Mouse (Mus musculus): ENCODE data around the gene Zyx. TPM values are rescaled to one million over a fixed set of nuclear protein-coding genes. Genes with fewer than 3 reads are reported as not detected.

The Zyx gene
- 33.1 and 37.6 TPM in 2 replicates for polyA plus RNA-seq (2015; fragmentation: Nextera tagmentation; extraction: Ambion mirVana)

- Histone ChIP-seq H3K9ac (replicated peaks) (peak within 1 kb of the TSS; percentile 76), H3K27me3 (no peaks in the 10 kb centered on the region), H3K9me3 (no peaks in the 10 kb centered on the region), H3K4me2 (replicated peaks) (peak within 1 kb of the TSS; percentile 78), H3K4me1 (peaks cover 30% of the 10 kb centered on the region), H3K36me3 (no peaks in the 10 kb centered on the region), H3K4me3 (peak within 1 kb of the TSS; percentile 89), H3K27ac (replicated peaks) (peak within 1 kb of the TSS; percentile 86)
- WGBS = under 1% methylated on average over 27 of the region's 36 CpGs
- peak; percentile 89 for ATAC-seq (replicated peaks)
Measured at GRCm38 (mm10) chr6:42349426-42350020, at the start of gene Zyx. Zyx (plus strand) TSS chr6:42349630.

DNA sequence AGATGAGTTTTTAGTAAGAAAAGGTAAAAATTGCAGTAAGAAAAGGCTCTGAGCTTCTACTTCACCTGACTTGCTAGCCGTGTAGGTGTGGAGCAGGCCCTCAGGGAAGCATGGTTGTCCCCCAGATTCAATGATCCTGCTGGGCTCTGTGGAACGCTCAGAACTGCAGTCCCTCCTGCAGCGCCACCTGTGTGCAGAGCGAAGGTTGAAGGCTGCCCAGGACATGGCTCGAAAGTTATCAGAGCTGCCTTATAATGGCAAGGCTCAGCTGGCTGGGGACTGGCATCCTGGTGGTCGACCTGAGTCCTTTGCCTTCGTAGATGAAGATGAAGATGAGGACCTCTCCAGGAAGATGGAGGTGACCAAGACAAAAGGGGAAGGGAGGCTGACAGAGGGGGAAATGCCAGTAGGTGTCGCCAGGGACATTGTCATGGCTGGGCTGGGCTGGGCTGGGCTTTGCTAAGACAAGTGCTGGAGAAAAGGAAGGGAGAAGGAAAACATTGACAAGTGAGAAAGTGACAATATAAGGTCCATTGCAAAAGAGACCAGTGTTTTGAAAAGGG, 39.5 kb upstream of the Zyx start:
- H3K4me2 ChIP-seq (replicated peaks) = no peak overlapping the region
- H3K9me3 ChIP-seq = no peaks in the 10 kb centered on the region
- H3K4me1 ChIP-seq = no peaks in the 10 kb centered on the region
- peaks cover 38% of the 10 kb centered on the region for H3K36me3 ChIP-seq
- H3K9ac ChIP-seq (replicated peaks) = no peak overlapping the region
- no peak overlapping the region for H3K4me3 ChIP-seq
- ATAC-seq (replicated peaks) = no peak
- WGBS = 50% methylated on average over 8 of the region's 8 CpGs
- no peak overlapping the region for H3K27ac ChIP-seq (replicated peaks)
- no peaks in the 10 kb centered on the region for H3K27me3 ChIP-seq

GRCm38 (mm10) chr6:42310427-42311053, 38.9 kb upstream of the Zyx start:
- no peak for ATAC-seq (replicated peaks)
- Histone ChIP-seq H3K4me3 (no peak overlapping the region), H3K9ac (replicated peaks) (no peak overlapping the region), H3K27ac (replicated peaks) (no peak overlapping the region), H3K27me3 (no peaks in the 10 kb centered on the region), H3K4me2 (replicated peaks) (no peak overlapping the region), H3K9me3 (no peaks in the 10 kb centered on the region), H3K4me1 (no peaks in the 10 kb centered on the region), H3K36me3 (peaks cover 36% of the 10 kb centered on the region)
- 90% methylated on average over 2 of the region's 2 CpGs for WGBS

- no peak for ATAC-seq (replicated peaks)
- Histone ChIP-seq H3K9ac (replicated peaks) (no peak overlapping the region), H3K36me3 (peaks cover 21% of the 10 kb centered on the region), H3K4me2 (replicated peaks) (no peak overlapping the region), H3K27ac (replicated peaks) (no peak overlapping the region), H3K9me3 (no peaks in the 10 kb centered on the region), H3K4me3 (no peak overlapping the region), H3K27me3 (no peaks in the 10 kb centered on the region), H3K4me1 (peaks cover 13% of the 10 kb centered on the region)
- 90% methylated on average over 4 of the region's 4 CpGs for WGBS
Measured at GRCm38 (mm10) chr6:42318293-42318692, 31.1 kb upstream of the Zyx start.

DNA sequence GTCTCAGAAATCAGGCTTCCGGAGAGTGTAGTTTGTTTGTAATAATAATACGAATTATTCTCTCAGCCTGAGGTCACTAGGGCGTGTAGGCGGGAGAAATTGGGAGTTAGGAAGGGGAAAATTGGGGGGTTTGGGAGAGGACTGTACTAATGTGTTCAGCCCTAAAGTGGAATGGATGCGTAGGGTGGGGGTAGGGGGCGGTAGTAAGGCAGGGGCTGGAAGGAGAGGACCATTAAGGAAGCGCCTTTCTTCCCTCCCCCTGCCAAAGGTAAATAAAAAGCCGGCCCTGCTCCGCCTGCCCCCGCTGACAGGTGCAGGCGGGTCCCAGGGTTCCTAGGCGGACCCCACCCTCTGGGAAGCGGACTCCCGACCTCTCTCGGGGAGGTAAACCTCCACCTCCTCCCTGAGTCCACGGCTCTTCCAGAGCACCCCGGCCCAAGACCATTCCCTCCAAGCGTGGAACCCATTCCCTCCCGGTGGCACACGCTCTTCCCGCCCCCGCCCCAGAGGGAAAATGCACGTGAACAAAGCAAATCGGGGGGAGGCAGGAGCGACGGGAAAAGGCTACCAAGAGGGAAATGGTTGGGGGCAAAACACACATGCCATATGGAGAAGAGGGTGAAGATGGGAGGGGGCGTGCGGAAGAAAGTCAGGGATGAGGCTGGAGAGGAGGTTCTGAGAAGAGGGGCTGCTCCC, 25.9 kb upstream of the Zyx start:
- H3K36me3 ChIP-seq = peaks cover 10% of the 10 kb centered on the region; the same call in 1 of the 2 replicates
- no peaks in the 10 kb centered on the region for H3K27me3 ChIP-seq
- H3K4me2 ChIP-seq (replicated peaks) = peak overlapping the region; percentile 94
- H3K27ac ChIP-seq (replicated peaks) = peak overlapping the region; percentile 86
- peak; percentile 39 for ATAC-seq (replicated peaks)
- H3K4me1 ChIP-seq = peaks cover 20% of the 10 kb centered on the region
- H3K4me3 ChIP-seq = peak overlapping the region; percentile 92
- no peaks in the 10 kb centered on the region for H3K9me3 ChIP-seq
- WGBS = 1% methylated on average over 28 of the region's 28 CpGs
- peak overlapping the region; percentile 80 for H3K9ac ChIP-seq (replicated peaks)

- peak overlapping the region; percentile 94 for H3K4me2 ChIP-seq (replicated peaks)
- peaks cover 20% of the 10 kb centered on the region for H3K4me1 ChIP-seq
- H3K9ac ChIP-seq (replicated peaks) = peak overlapping the region; percentile 80
- no peaks in the 10 kb centered on the region for H3K9me3 ChIP-seq
- H3K27me3 ChIP-seq = no peaks in the 10 kb centered on the region
- peaks cover 6% of the 10 kb centered on the region; the same call in 1 of the 2 replicates for H3K36me3 ChIP-seq
- peak; percentile 77 for ATAC-seq (replicated peaks)
- WGBS = under 1% methylated on average over 27 of the region's 32 CpGs
- peak overlapping the region; percentile 86 for H3K27ac ChIP-seq (replicated peaks)
- H3K4me3 ChIP-seq = peak overlapping the region; percentile 92
Measured at GRCm38 (mm10) chr6:42324067-42324481, 25.4 kb upstream of the Zyx start.

DNA sequence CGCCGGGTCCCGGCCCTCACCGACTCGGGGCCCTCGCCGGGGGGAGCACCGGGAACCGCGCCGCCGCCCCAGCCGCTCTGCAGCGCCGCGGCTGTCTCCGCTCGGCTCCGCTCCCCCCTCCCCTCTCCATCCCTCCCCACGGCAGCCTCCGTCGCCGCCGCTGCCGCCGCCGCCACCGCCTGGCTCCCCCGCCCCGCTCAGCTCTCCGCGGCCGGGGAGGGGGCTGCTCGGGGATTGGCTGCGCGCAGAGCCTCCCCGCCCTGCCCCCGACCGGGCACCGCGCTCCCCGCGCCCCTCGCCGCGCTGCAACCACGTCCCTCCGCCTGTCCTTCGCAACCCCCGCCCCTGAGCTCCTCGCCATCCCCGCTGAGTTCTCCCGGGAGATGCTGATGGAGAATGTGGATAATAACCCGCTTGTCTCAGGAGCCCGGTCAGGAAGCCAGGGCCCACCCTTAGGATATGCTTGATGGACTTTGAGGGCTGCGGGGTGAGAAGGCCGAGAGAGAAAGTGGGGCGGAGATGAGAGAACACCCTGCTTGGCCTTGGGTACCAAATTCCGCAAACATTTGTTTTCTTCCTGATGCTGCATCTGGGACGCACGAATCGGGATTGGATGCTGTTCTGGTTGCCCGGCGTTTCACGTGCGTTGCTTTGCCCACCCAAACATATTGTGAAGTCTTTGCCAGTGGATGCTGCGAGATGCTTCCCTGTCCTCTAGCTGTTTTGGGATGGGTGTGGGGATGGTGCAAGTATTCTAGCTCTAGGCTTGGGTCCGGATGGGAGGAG, 24.8 kb upstream of the Zyx start, which contains the start of gene Fam131b:
Fam131b (minus strand) TSS at position 162 of the 786 bp plus-strand sequence.
- H3K4me3 ChIP-seq = peak within 1 kb of the TSS; percentile 92
- no peaks in the 10 kb centered on the region for H3K27me3 ChIP-seq
- peaks cover 20% of the 10 kb centered on the region for H3K4me1 ChIP-seq
- peaks cover 6% of the 10 kb centered on the region; the same call in 1 of the 2 replicates for H3K36me3 ChIP-seq
- peak within 1 kb of the TSS; percentile 94 for H3K4me2 ChIP-seq (replicated peaks)
- H3K27ac ChIP-seq (replicated peaks) = peak within 1 kb of the TSS; percentile 86
- ATAC-seq (replicated peaks) = peak; percentile 91
- peak within 1 kb of the TSS; percentile 80 for H3K9ac ChIP-seq (replicated peaks)
- no peaks in the 10 kb centered on the region for H3K9me3 ChIP-seq
- WGBS = under 1% methylated on average over 51 of the region's 68 CpGs

- H3K4me2 ChIP-seq (replicated peaks) = peak overlapping the region; percentile 94
- peak overlapping the region; percentile 92 for H3K4me3 ChIP-seq
- 2% methylated on average over 7 of the region's 7 CpGs for WGBS
- ATAC-seq (replicated peaks) = 0 out of 2 replicates have a peak, but pooled peaks have one; percentile 3
- H3K27ac ChIP-seq (replicated peaks) = peak overlapping the region; percentile 86
- peak overlapping the region; percentile 80 for H3K9ac ChIP-seq (replicated peaks)
- H3K36me3 ChIP-seq = peaks cover 6% of the 10 kb centered on the region; the same call in 1 of the 2 replicates
- no peaks in the 10 kb centered on the region for H3K27me3 ChIP-seq
- H3K9me3 ChIP-seq = no peaks in the 10 kb centered on the region
- peaks cover 20% of the 10 kb centered on the region for H3K4me1 ChIP-seq
Measured at GRCm38 (mm10) chr6:42325268-42325609, 24.2 kb upstream of the Zyx start.

DNA sequence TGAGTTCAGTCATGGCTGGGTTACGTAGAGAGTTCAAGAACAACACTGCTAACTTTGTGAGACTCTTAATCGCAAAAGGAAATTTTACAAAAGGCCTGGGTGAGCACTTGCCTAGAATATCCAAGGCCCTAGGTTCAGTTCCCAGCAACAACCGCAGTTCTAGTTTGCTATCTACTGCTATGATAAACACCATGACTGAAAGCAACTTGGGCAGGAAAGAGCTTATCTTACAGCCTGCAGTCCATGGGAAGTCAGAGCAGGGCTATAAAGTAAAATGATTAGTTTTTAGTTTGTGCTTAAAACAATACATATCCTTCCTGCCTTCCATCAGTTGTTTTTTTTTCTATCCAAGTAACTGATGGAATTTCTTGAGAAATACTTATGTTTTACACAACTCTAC, 22.9 kb upstream of the Zyx start:
- no peak overlapping the region for H3K27ac ChIP-seq (replicated peaks)
- H3K27me3 ChIP-seq = no peaks in the 10 kb centered on the region
- 96% methylated on average over 3 of the region's 3 CpGs for WGBS
- H3K4me1 ChIP-seq = peaks cover 20% of the 10 kb centered on the region
- no peak overlapping the region for H3K4me2 ChIP-seq (replicated peaks)
- H3K9me3 ChIP-seq = no peaks in the 10 kb centered on the region
- no peak for ATAC-seq (replicated peaks)
- no peak overlapping the region for H3K9ac ChIP-seq (replicated peaks)
- no peaks in the 10 kb centered on the region for H3K36me3 ChIP-seq
- no peak overlapping the region for H3K4me3 ChIP-seq

DNA sequence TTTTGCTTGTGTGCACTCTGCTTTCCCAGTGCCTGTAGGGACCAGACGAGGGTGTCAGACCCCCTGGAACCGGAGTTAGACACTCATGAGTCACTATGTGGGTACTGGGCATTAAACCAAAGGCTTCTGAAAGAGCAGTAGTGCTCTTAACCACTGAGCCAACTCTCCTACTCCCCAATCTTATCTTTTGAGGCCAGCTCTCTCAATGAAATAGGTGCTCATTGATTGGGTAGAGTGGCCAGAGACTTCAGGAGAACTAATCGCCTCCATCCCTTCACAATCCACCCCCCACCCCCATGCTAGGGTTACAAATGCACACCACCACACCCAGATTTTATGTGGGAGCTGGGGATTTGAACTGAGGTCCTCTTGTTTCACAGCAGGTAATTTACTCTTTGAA, 20.7 kb upstream of the Zyx start:
- no peak overlapping the region for H3K4me2 ChIP-seq (replicated peaks)
- H3K4me1 ChIP-seq = peaks cover 5% of the 10 kb centered on the region; the same call in 1 of the 2 replicates
- no peaks in the 10 kb centered on the region for H3K9me3 ChIP-seq
- no peak for ATAC-seq (replicated peaks)
- H3K4me3 ChIP-seq = no peak overlapping the region
- 69% methylated on average over 3 of the region's 3 CpGs for WGBS
- H3K27ac ChIP-seq (replicated peaks) = no peak overlapping the region
- no peaks in the 10 kb centered on the region for H3K27me3 ChIP-seq
- no peak overlapping the region for H3K9ac ChIP-seq (replicated peaks)
- H3K36me3 ChIP-seq = no peaks in the 10 kb centered on the region

GRCm38 (mm10) chr6:42330216-42330615, 19.2 kb upstream of the Zyx start:
- Histone ChIP-seq H3K4me2 (replicated peaks) (no peak overlapping the region), H3K36me3 (no peaks in the 10 kb centered on the region), H3K27ac (replicated peaks) (no peak overlapping the region), H3K4me3 (no peak overlapping the region), H3K9ac (replicated peaks) (no peak overlapping the region), H3K27me3 (no peaks in the 10 kb centered on the region), H3K4me1 (peaks cover 4% of the 10 kb centered on the region; the same call in 1 of the 2 replicates), H3K9me3 (no peaks in the 10 kb centered on the region)
- 74% methylated on average over 3 of the region's 3 CpGs for WGBS
- no peak for ATAC-seq (replicated peaks)
